Mouse (Mus musculus): ENCODE data around the gene Hspa2. TPM values are rescaled to one million over a fixed set of nuclear protein-coding genes. Genes with fewer than 3 reads are reported as not detected.

Hspa2 gene
- polyA plus RNA-seq, 1 experiment: 5.1 TPM

GRCm38 (mm10) chr12:76444359-76444772 is 40.4 kb downstream of the Hspa2 start:
- TF ChIP-seq MYOG (IDR thresholded peaks at IDR 0.05; ENCODE audit: control insufficient read depth, extremely low read depth, insufficient read length): no peak
- TF ChIP-seq MYOD1 (IDR thresholded peaks at IDR 0.05; ENCODE audit: control insufficient read depth, insufficient read length, low read depth): no peak
- no peak for TF ChIP-seq CTCF (IDR thresholded peaks at IDR 0.05; ENCODE audit: control insufficient read depth, insufficient read depth, insufficient read length)
- no peak for TF ChIP-seq CEBPB (IDR thresholded peaks at IDR 0.05; ENCODE audit: low read depth)
- no peak for TF ChIP-seq USF1 (IDR thresholded peaks at IDR 0.05; ENCODE audit: low read depth)
- no peak for TF ChIP-seq FOSL1 (IDR thresholded peaks at IDR 0.05; ENCODE audit: insufficient read depth, low read length, poor library complexity, severe bottlenecking)
- no peak for TF ChIP-seq MAX (IDR thresholded peaks at IDR 0.05)
- Histone ChIP-seq H3K79me3 (ENCODE audit: low read depth) (no peaks in the 10 kb centered on the region), H3K4me3 (ENCODE audit: insufficient read depth, poor library complexity, severe bottlenecking) (no peak overlapping the region), H3K27me3 (ENCODE audit: control insufficient read depth, insufficient read depth, insufficient read length) (no peaks in the 10 kb centered on the region), H3ac (ENCODE audit: control insufficient read depth, insufficient read length, low read depth) (no peak overlapping the region), H3K79me2 (ENCODE audit: control insufficient read depth, insufficient read depth) (no peaks in the 10 kb centered on the region), H3K36me3 (ENCODE audit: control insufficient read depth, insufficient read depth) (no peaks in the 10 kb centered on the region)

GRCm38 (mm10) chr12:76444862-76445261 is 40.9 kb downstream of the Hspa2 start:
- Histone ChIP-seq H3K79me2 (ENCODE audit: control insufficient read depth, insufficient read depth) (no peaks in the 10 kb centered on the region), H3ac (ENCODE audit: control insufficient read depth, insufficient read length, low read depth) (no peak overlapping the region), H3K36me3 (ENCODE audit: control insufficient read depth, insufficient read depth) (no peaks in the 10 kb centered on the region), H3K4me3 (ENCODE audit: insufficient read depth, poor library complexity, severe bottlenecking) (no peak overlapping the region), H3K79me3 (ENCODE audit: low read depth) (no peaks in the 10 kb centered on the region), H3K27me3 (ENCODE audit: control insufficient read depth, insufficient read depth, insufficient read length) (no peaks in the 10 kb centered on the region)
- no peak for TF ChIP-seq MAX (IDR thresholded peaks at IDR 0.05)
- no peak for TF ChIP-seq MYOD1 (IDR thresholded peaks at IDR 0.05; ENCODE audit: control insufficient read depth, insufficient read length, low read depth)
- TF ChIP-seq CEBPB (IDR thresholded peaks at IDR 0.05; ENCODE audit: low read depth): no peak
- TF ChIP-seq MYOG (IDR thresholded peaks at IDR 0.05; ENCODE audit: control insufficient read depth, extremely low read depth, insufficient read length): no peak
- TF ChIP-seq CTCF (IDR thresholded peaks at IDR 0.05; ENCODE audit: control insufficient read depth, insufficient read depth, insufficient read length): no peak

- Histone ChIP-seq H3K27me3 (ENCODE audit: control insufficient read depth, insufficient read depth, insufficient read length) (no peaks in the 10 kb centered on the region), H3K36me3 (ENCODE audit: control insufficient read depth, insufficient read depth) (no peaks in the 10 kb centered on the region), H3K79me3 (ENCODE audit: low read depth) (no peaks in the 10 kb centered on the region), H3K79me2 (ENCODE audit: control insufficient read depth, insufficient read depth) (no peaks in the 10 kb centered on the region), H3ac (ENCODE audit: control insufficient read depth, insufficient read length, low read depth) (no peak overlapping the region), H3K4me3 (ENCODE audit: insufficient read depth, poor library complexity, severe bottlenecking) (no peak overlapping the region)
- no peak for TF ChIP-seq USF1 (IDR thresholded peaks at IDR 0.05; ENCODE audit: low read depth)
- TF ChIP-seq MYOG (IDR thresholded peaks at IDR 0.05; ENCODE audit: control insufficient read depth, extremely low read depth, insufficient read length): no peak
- TF ChIP-seq MAX (IDR thresholded peaks at IDR 0.05): no peak
- no peak for TF ChIP-seq CTCF (IDR thresholded peaks at IDR 0.05; ENCODE audit: control insufficient read depth, insufficient read depth, insufficient read length)
- no peak for TF ChIP-seq MYOD1 (IDR thresholded peaks at IDR 0.05; ENCODE audit: control insufficient read depth, insufficient read length, low read depth)
- TF ChIP-seq FOSL1 (IDR thresholded peaks at IDR 0.05; ENCODE audit: insufficient read depth, low read length, poor library complexity, severe bottlenecking): no peak
- TF ChIP-seq CEBPB (IDR thresholded peaks at IDR 0.05; ENCODE audit: low read depth): no peak
These were observed 42.2 kb downstream of the Hspa2 start for GRCm38 (mm10) chr12:76446201-76446600.

GRCm38 (mm10) chr12:76448127-76448526 is 44.2 kb downstream of the Hspa2 start:
- Histone ChIP-seq H3K79me3 (ENCODE audit: low read depth) (no peaks in the 10 kb centered on the region), H3K27me3 (ENCODE audit: control insufficient read depth, insufficient read depth, insufficient read length) (no peaks in the 10 kb centered on the region), H3K79me2 (ENCODE audit: control insufficient read depth, insufficient read depth) (no peaks in the 10 kb centered on the region), H3ac (ENCODE audit: control insufficient read depth, insufficient read length, low read depth) (no peak overlapping the region), H3K36me3 (ENCODE audit: control insufficient read depth, insufficient read depth) (no peaks in the 10 kb centered on the region), H3K4me3 (ENCODE audit: insufficient read depth, poor library complexity, severe bottlenecking) (no peak overlapping the region)
- TF ChIP-seq CTCF (IDR thresholded peaks at IDR 0.05; ENCODE audit: control insufficient read depth, insufficient read depth, insufficient read length) (no peak), MYOD1 (IDR thresholded peaks at IDR 0.05; ENCODE audit: control insufficient read depth, insufficient read length, low read depth) (no peak), CEBPB (IDR thresholded peaks at IDR 0.05; ENCODE audit: low read depth) (no peak), USF1 (IDR thresholded peaks at IDR 0.05; ENCODE audit: low read depth) (no peak), MYOG (IDR thresholded peaks at IDR 0.05; ENCODE audit: control insufficient read depth, extremely low read depth, insufficient read length) (no peak), FOSL1 (IDR thresholded peaks at IDR 0.05; ENCODE audit: insufficient read depth, low read length, poor library complexity, severe bottlenecking) (no peak), MAX (IDR thresholded peaks at IDR 0.05) (no peak)

GRCm38 (mm10) chr12:76452203-76452602 is 48.2 kb downstream of the Hspa2 start:
- no peaks in the 10 kb centered on the region for H3K27me3 ChIP-seq (ENCODE audit: control insufficient read depth, insufficient read depth, insufficient read length)
- no peak overlapping the region for H3K4me3 ChIP-seq (ENCODE audit: insufficient read depth, poor library complexity, severe bottlenecking)
- no peak overlapping the region for H3ac ChIP-seq (ENCODE audit: control insufficient read depth, insufficient read length, low read depth)
- H3K79me3 ChIP-seq (ENCODE audit: low read depth): no peaks in the 10 kb centered on the region
- no peaks in the 10 kb centered on the region for H3K36me3 ChIP-seq (ENCODE audit: control insufficient read depth, insufficient read depth)
- H3K79me2 ChIP-seq (ENCODE audit: control insufficient read depth, insufficient read depth): no peaks in the 10 kb centered on the region
- no peak for TF ChIP-seq MYOD1 (IDR thresholded peaks at IDR 0.05; ENCODE audit: control insufficient read depth, insufficient read length, low read depth)
- TF ChIP-seq MAX (IDR thresholded peaks at IDR 0.05): no peak
- TF ChIP-seq FOSL1 (IDR thresholded peaks at IDR 0.05; ENCODE audit: insufficient read depth, low read length, poor library complexity, severe bottlenecking): no peak
- no peak for TF ChIP-seq CTCF (IDR thresholded peaks at IDR 0.05; ENCODE audit: control insufficient read depth, insufficient read depth, insufficient read length)
- TF ChIP-seq CEBPB (IDR thresholded peaks at IDR 0.05; ENCODE audit: low read depth): no peak
- no peak for TF ChIP-seq MYOG (IDR thresholded peaks at IDR 0.05; ENCODE audit: control insufficient read depth, extremely low read depth, insufficient read length)
- TF ChIP-seq USF1 (IDR thresholded peaks at IDR 0.05; ENCODE audit: low read depth): no peak

Other genes with a start within 250 kb of the Hspa2 start
- 0.19 TPM for gene Esr2, start 226.9 kb upstream of the Hspa2 start, polyA plus RNA-seq (2012; fragmentation: generic; extraction: Trizol)
- not detected for gene Tex21, start 157.4 kb upstream of the Hspa2 start, polyA plus RNA-seq (2012; fragmentation: generic; extraction: Trizol)
- gene Mthfd1, start 148.9 kb upstream of the Hspa2 start, polyA plus RNA-seq (2012; fragmentation: generic; extraction: Trizol): 80.9 TPM
- 0.04 TPM for gene Akap5, start 79.3 kb upstream of the Hspa2 start, polyA plus RNA-seq (2012; fragmentation: generic; extraction: Trizol)
- gene Zbtb25, start 34.6 kb upstream of the Hspa2 start, polyA plus RNA-seq (2012; fragmentation: generic; extraction: Trizol): 6.5 TPM
- gene Zbtb1, start 33.9 kb upstream of the Hspa2 start, polyA plus RNA-seq (2012; fragmentation: generic; extraction: Trizol): 2.4 TPM
- not detected for gene Ppp1r36, start 13.4 kb downstream of the Hspa2 start, polyA plus RNA-seq (2012; fragmentation: generic; extraction: Trizol)
- 9.3 TPM for gene Plekhg3, start 126.7 kb downstream of the Hspa2 start, polyA plus RNA-seq (2012; fragmentation: generic; extraction: Trizol)

Data from C2C12 (cell line).